ENCODE assay signal across 11 mouse cellular contexts in genomic region chr2:101983853-101984543, GRCm38 (mm10).
A peak's percentile ranks its signal among the peaks of the same experiment; 100 is the strongest.
DNase-seq lines count a peak whose midpoint lies in the region; ATAC-seq lines count a peak whose summit lies in the region.
"Had no signal": no experiment of that assay in that cellular context is flagged by ENCODE, and none has a peak within 500 bp of the region (broad histone marks: within the 10 kb centered on the region; RNA-seq: fewer than 3 reads in every experiment).

No protein-coding gene starts in this region.

- ATAC-seq in hindbrain, embryonic 13.5 days (ENCODE audit: low FRiP score): no peak
- ATAC-seq in embryonic facial prominence, embryonic 12.5 days (ENCODE audit: insufficient number of reproducible peaks, insufficient read depth, low FRiP score, low TSS enrichment): no peak
- no peak for ATAC-seq in monocyte, adult 5-6 weeks (replicated peaks; ENCODE audit: insufficient number of reproducible peaks, low FRiP score, low TSS enrichment, poor library complexity, severe bottlenecking)

- H3K9me3 ChIP-seq in hindbrain, embryonic 10.5 days: no peaks in the 10 kb centered on the region
- no peaks in the 10 kb centered on the region for H3K9me3 ChIP-seq in hindbrain, embryonic 13.5 days
- H3K9me3 ChIP-seq in embryonic facial prominence, embryonic 12.5 days: no peaks in the 10 kb centered on the region

- H3K36me3 ChIP-seq in hindbrain, embryonic 10.5 days: no peaks in the 10 kb centered on the region
- H3K36me3 ChIP-seq in hindbrain, embryonic 13.5 days: no peaks in the 10 kb centered on the region
- no peaks in the 10 kb centered on the region for H3K36me3 ChIP-seq in embryonic facial prominence, embryonic 12.5 days

- H3K27ac ChIP-seq in hindbrain, embryonic 10.5 days: peak overlapping the region; percentile 50
- H3K27ac ChIP-seq in hindbrain, embryonic 13.5 days: no peak overlapping the region
- H3K27ac ChIP-seq in embryonic facial prominence, embryonic 12.5 days: peak overlapping the region; percentile 51
- H3K27ac ChIP-seq: liver, embryonic 14.5 days had no signal

- H3K27me3 ChIP-seq in hindbrain, embryonic 10.5 days (ENCODE audit: insufficient read depth, poor library complexity, severe bottlenecking): no peaks in the 10 kb centered on the region
- H3K27me3 ChIP-seq in hindbrain, embryonic 13.5 days: no peaks in the 10 kb centered on the region
- no peaks in the 10 kb centered on the region for H3K27me3 ChIP-seq in embryonic facial prominence, embryonic 12.5 days

- 85% methylated on average over 9 of the region's 9 CpGs for WGBS in hindbrain, embryonic 10.5 days
- 88% methylated on average over 9 of the region's 9 CpGs for WGBS in hindbrain, embryonic 13.5 days
- WGBS in embryonic facial prominence, embryonic 12.5 days: 76% methylated on average over 9 of the region's 9 CpGs

- H3K9ac ChIP-seq in hindbrain, embryonic 13.5 days: no peak overlapping the region
- no peak overlapping the region for H3K9ac ChIP-seq in embryonic facial prominence, embryonic 12.5 days
- H3K9ac ChIP-seq: liver, embryonic 14.5 days had no signal

- DNase-seq in hindbrain, embryonic 10.5 days (ENCODE audit: low spot score): no peak
- peak; percentile 39 for DNase-seq in lung, postnatal 25 days (ENCODE audit: low spot score)
- no peak for DNase-seq in lung, adult 18-20 months
- DNase-seq in fibroblast of lung, adult 2 months (ENCODE audit: low read depth): peak; percentile 51
- DNase-seq: adrenal gland, adult 2 months; cerebellum, adult 9-10 months; kidney, adult 8-10 months had no signal

- H3K4me3 ChIP-seq in hindbrain, embryonic 10.5 days: no peak overlapping the region
- H3K4me3 ChIP-seq in hindbrain, embryonic 13.5 days: no peak overlapping the region
- H3K4me3 ChIP-seq in embryonic facial prominence, embryonic 12.5 days: no peak overlapping the region

- peaks cover 55% of the 10 kb centered on the region for H3K4me1 ChIP-seq in hindbrain, embryonic 10.5 days (replicated peaks)
- peaks cover 60% of the 10 kb centered on the region for H3K4me1 ChIP-seq in hindbrain, embryonic 13.5 days (replicated peaks)
- peaks cover 36% of the 10 kb centered on the region for H3K4me1 ChIP-seq in embryonic facial prominence, embryonic 12.5 days

- no peak overlapping the region for H3K4me2 ChIP-seq in hindbrain, embryonic 13.5 days
- no peak overlapping the region for H3K4me2 ChIP-seq in embryonic facial prominence, embryonic 12.5 days (replicated peaks)

Comparison
In these comparisons a context has a peak if more than half of its experiments do, and no peak if none do; other contexts are left out.
1. DNase-seq: peak in lung, postnatal 25 days (single experiment) and fibroblast of lung, adult 2 months (single experiment); none in hindbrain, embryonic 10.5 days (single experiment) and lung, adult 18-20 months (0 of 2).